Mouse (Mus musculus) G1E-ER4 (cell line): ENCODE results near the gene Apobr. TPM values are rescaled to one million over a fixed set of nuclear protein-coding genes. Genes with fewer than 3 reads are reported as not detected.

Experiments used
- GATA1 ChIP-seq: IDR thresholded peaks from one replicate; pipeline ENCODE4 v1.8.0; 2012; ENCODE audit warnings: low read length, inconsistent platforms
- polyA plus RNA-seq: library from polyadenylated mRNA; stranded (reverse); fragments of >175 nt; gene quantifications from 2 replicates; pipeline ENCODE4 v1.2.3, GENCODE M21; 2012

Gene Apobr
- polyA plus RNA-seq, 1 experiment: 0.21 TPM

- no peak for TF ChIP-seq GATA1
Measured at GRCm38 (mm10) chr7:126625369-126625768, 40.6 kb downstream of the Apobr start.

- no peak for TF ChIP-seq GATA1
Measured at GRCm38 (mm10) chr7:126625807-126626600, 41.3 kb downstream of the Apobr start.

GRCm38 (mm10) chr7:126628111-126628510 lies 43.4 kb downstream of the Apobr start:
- TF ChIP-seq GATA1: no peak

- no peak for TF ChIP-seq GATA1
Measured at GRCm38 (mm10) chr7:126629915-126630314, 45.2 kb downstream of the Apobr start.

- no peak for TF ChIP-seq GATA1
Measured at GRCm38 (mm10) chr7:126630824-126631518, 46.2 kb downstream of the Apobr start, which contains the start of gene Nupr1. TSS of gene Nupr1 (minus strand) at chr7:126630861.

GRCm38 (mm10) chr7:126632478-126632877 lies 47.7 kb downstream of the Apobr start:
- TF ChIP-seq GATA1: peak; percentile 40

- TF ChIP-seq GATA1: no peak
Measured at GRCm38 (mm10) chr7:126635375-126635774, 50.6 kb downstream of the Apobr start.

GRCm38 (mm10) chr7:126636733-126637520 lies 52.2 kb downstream of the Apobr start:
- TF ChIP-seq GATA1: no peak

Other genes with a start within 250 kb of the Apobr start
- 39.8 and 40.7 TPM in 2 replicates for gene Lat, start 215.4 kb upstream of the Apobr start, polyA plus RNA-seq
- 73.9 and 89.7 TPM in 2 replicates for gene Spns1, start 207.5 kb upstream of the Apobr start, polyA plus RNA-seq
- 5.3 and 5.9 TPM in 2 replicates for gene Nfatc2ip, start 188.2 kb upstream of the Apobr start, polyA plus RNA-seq
- gene Cd19, start 170.1 kb upstream of the Apobr start, polyA plus RNA-seq: not detected in 2 replicates
- 30.3 and 38.5 TPM in 2 replicates for gene Rabep2, start 156.2 kb upstream of the Apobr start, polyA plus RNA-seq
- gene Atp2a1, start 121.8 kb upstream of the Apobr start, polyA plus RNA-seq: not detected in 2 replicates
- 76.8 and 80.0 TPM in 2 replicates for gene Sh2b1, start 109.5 kb upstream of the Apobr start, polyA plus RNA-seq
- gene Tufm, start 97.6 kb upstream of the Apobr start, polyA plus RNA-seq: 56.0 and 136 TPM in 2 replicates
- 756 and 802 TPM in 2 replicates for gene Atxn2l, start 81.5 kb upstream of the Apobr start, polyA plus RNA-seq
- gene Eif3c, start 18.5 kb upstream of the Apobr start, polyA plus RNA-seq: 110 and 118 TPM in 2 replicates
- gene Cln3, start 875 bp downstream of the Apobr start, polyA plus RNA-seq: 5.7 and 6.6 TPM in 2 replicates
- gene Il27, start 10.0 kb downstream of the Apobr start, polyA plus RNA-seq: not detected in 2 replicates
- gene Nupr1, start 45.9 kb downstream of the Apobr start, polyA plus RNA-seq: 5.6 and 7.9 TPM in 2 replicates
- gene Sgf29, start 64.4 kb downstream of the Apobr start, polyA plus RNA-seq: 68.8 and 176 TPM in 2 replicates
- gene Sult1a1, start 91.5 kb downstream of the Apobr start, polyA plus RNA-seq: not detected in 2 replicates
- 143 and 256 TPM in 2 replicates for gene Bola2, start 110.5 kb downstream of the Apobr start, polyA plus RNA-seq
- 3.4 and 8.5 TPM in 2 replicates for gene Slx1b, start 110.8 kb downstream of the Apobr start, polyA plus RNA-seq
- gene Coro1a, start 122.8 kb downstream of the Apobr start, polyA plus RNA-seq: 13.7 TPM in 2 replicates
- 35.7 and 44.2 TPM in 2 replicates for gene Mapk3, start 174.7 kb downstream of the Apobr start, polyA plus RNA-seq
- 3.3 and 3.7 TPM in 2 replicates for gene Gdpd3, start 181.4 kb downstream of the Apobr start, polyA plus RNA-seq
- 29.3 and 38.2 TPM in 2 replicates for gene Ypel3, start 192.0 kb downstream of the Apobr start, polyA plus RNA-seq
- 0.23 and 0.55 TPM in 2 replicates for gene Tbx6, start 196.5 kb downstream of the Apobr start, polyA plus RNA-seq
- gene Ppp4c, start 207.6 kb downstream of the Apobr start, polyA plus RNA-seq: 185 and 249 TPM in 2 replicates
- gene Fam57b, start 212.7 kb downstream of the Apobr start, polyA plus RNA-seq: 0.35 and 0.56 TPM in 2 replicates
- not detected in 2 replicates for gene 4930451I11Rik, start 246.7 kb downstream of the Apobr start, polyA plus RNA-seq